Mouse (Mus musculus) retina, postnatal 1 day (tissue): Measurements from ENCODE around the gene Egfl8.

Experiments used
- DNase-seq: peaks from one replicate; pipeline ENCODE4 v3.0.0-alpha.2; 2012

The Egfl8 gene

DNA sequence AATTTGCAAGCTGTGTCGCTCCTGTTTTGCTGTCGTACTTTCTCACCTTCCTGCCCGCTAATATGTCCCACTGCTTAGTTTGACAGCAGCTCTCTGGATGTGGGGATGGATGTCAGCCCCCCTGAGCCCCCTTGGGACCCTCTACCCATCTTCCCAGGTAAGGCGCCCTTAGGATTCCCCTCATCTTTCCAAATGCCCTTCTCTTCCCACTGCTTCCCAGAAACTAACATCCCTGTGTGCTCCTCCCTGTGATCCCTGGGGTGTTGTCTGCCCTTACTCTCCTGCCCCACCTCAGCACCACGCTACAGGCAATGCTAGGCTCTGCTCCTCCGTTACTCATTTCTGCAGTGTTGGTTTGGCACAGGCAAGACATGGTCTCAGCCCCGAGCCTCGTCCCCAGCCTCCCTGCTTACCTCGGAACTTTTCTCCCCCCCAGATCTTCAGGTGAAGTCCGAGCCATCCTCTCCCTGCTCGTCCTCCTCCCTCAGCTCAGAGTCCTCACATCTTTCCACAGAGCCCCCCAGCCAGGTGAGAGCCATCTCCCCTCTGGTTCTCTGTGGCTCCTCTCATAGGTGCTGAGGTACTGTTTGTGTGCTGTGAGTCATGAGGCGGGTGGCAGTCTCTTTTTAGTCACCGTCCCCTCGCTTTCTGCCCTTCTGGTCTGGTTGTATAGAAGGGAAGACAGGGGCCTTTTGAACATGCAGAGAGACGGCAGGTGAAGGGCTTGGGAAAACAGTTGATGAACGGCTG, 32.5 kb upstream of the Egfl8 start:
- no peak for DNase-seq

DNA sequence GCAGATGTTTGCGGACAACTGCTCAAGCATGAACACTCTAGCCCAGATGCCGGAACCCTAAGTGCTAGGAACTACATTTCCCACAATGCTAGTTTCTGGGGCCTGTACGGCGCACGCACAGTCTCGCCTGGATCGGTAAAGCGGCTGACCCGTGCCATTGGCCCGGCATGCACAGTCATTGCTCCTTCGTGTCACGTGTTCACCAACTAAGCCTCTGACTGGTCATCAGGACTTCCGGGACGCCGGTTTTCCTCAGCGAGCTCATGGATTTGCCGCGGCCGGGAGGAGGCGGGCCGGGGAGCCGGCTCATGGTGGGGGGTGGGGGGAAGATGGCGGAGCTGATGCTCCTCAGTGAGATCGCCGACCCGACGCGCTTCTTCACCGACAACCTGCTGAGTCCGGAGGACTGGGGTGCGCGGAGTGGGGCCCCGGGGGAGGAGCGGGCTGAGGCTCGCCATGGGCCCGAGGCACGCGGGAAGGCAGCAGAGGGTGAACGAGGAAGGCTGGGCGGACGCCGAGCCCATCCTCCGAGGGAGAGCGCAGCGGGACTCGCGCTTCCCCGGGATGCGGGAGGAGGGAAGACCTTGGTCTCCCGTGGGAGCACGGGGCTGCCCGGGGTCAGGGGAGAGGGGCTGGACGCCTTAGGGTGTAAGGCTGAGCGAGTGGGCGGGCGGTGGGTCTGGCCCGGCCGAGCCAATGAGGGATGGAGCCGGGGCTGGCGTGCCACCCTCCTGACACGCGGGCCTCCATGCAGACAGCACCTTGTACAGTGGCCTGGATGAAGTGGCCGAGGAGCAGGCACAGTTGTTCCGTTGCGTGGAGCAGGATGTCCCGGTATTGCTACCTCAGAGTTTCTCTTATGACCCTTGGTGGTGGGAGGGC, 31.4 kb upstream of the Egfl8 start, which contains the start of gene Atf6b:
Atf6b (plus strand) TSS at position 241 of the 882 bp plus-strand sequence.
- DNase-seq: peak; percentile 99

DNA sequence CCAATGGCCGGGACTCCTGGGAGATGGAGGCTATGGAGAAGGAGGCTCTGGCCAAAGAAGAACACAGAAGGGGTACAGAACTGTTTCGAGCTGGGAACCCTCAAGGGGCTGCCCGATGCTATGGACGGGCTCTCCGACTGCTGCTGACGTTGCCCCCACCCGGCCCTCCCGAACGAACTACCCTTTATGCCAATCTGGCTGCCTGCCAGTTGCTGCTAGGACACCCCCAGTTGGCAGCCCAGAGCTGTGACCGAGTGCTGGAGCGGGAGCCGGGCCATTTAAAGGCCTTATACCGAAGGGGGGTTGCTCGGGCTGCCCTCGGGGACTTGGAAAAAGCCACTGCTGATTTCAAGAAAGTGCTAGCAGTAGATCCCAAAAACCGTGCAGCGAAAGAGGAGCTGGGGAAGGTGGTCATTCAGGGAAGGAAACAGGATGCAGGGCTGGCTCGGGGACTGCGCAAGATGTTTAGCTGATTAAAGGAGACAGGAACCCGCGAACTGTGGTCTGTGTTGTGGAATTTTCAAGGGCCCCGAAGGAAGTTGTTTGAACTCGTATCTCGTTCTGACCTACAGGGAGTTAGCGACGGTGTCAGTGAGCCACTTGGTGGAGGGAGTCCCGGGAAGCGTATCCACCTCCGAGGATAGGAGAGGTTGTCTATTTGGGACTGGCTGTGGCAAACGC, 30.2 kb upstream of the Egfl8 start:
- no peak for DNase-seq

DNA sequence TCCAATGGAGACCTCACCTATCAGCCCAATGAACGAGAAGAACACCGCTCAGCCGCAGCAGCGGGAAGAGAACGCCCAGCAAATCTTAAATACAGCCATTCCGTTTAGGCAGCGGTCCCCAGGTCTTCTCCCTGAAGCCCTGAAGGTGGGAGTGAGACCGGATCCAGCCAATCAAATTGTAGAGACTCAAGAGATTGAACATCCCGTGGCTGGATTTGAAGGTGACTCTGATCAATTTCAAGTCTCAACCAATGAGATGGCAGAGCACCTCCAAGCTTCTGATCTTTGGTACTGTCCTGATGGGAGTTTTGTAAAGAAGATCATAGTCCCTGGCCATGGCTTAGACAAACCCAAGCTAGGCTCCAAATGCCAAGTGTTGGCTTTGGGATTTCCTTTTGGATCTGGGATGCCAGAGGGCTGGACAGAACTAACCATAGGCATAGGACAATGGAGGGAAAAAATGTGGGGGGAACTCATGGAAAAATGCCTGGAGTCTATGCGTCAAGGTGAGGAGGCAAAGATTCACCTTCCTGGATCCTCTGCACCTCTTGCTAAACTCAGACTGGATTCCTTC, 29.6 kb upstream of the Egfl8 start:
- DNase-seq: no peak

DNA sequence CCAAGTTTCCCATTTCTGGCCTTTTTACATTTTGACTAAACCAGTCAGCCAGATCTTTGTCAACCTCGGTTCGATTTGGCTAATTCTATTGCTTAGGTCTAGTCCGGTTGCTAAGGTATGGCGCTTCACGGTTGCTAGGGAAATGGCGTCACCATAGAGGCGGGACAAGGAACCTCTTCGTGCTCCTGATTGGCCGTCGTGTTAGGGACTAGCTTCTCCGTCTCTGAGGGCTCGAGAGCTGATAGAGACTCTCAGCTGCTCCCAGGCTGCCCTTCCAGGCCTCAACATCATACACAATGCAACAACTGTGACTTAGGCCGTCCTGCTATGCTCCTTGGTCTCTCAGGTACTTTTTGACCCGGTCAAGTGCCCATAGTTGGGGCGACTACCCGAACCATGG, 28.8 kb upstream of the Egfl8 start, which contains the start of gene Fkbpl:
Fkbpl (plus strand) TSS at position 157 of the 400 bp plus-strand sequence.
- DNase-seq: peak; percentile 98

DNA sequence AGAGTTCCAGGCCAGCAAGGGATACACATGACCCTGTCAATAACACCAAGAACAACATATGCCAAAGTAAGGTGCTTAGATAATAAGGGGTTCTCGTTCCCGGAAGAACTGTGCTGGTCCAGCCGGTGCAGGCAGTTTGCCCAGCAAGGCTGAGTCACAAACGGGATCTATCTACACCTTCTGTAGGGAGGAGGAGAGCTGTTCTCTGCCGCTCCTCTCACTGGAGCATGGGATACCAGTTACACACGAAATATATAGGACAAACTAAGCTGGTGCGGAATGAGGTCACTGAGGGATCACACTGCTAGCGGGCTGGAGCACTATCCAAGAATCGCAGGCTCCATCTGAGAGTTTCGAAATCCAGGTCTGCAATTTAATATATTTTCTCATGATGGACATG, 28.2 kb upstream of the Egfl8 start:
- DNase-seq: no peak

DNA sequence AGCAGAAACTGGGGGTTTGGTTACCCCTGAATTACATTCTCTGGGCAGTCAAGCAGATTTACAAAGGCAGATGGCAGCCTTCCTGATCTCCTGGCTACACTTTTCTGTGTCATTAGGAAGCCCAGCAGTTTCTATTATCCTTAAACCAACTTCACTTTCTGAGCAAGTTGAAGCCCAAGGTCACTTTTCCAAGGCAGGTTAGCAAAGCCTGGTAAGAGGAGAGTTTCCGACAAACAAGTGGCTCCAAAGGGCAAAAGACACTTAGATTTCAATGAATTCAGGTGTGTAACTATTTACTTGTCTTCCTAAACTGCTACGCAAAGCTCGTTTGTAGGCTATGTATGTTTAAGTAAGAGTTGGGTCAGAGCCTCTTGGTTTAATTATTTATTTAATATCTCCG, 27.6 kb upstream of the Egfl8 start:
- DNase-seq: no peak

DNA sequence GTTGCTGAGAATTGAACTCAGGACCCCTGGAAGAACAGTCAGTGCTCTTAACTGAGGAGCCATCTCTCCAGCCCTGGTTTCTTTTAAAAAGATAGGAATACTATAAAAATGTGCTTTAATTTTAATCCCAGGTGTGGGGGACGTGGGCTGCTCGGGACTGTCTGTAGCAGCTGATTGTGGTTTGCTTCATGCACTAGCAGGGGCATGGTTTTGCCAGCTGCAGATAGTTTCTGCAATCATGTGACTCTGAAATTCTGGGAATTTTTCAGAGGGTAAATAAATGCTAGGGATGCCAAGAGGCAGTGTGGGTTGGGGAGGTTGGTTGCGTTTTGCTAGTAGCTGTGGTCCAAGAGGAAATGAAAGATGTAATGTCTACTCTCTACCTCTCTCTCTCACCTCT, 26.2 kb upstream of the Egfl8 start:
- no peak for DNase-seq

DNA sequence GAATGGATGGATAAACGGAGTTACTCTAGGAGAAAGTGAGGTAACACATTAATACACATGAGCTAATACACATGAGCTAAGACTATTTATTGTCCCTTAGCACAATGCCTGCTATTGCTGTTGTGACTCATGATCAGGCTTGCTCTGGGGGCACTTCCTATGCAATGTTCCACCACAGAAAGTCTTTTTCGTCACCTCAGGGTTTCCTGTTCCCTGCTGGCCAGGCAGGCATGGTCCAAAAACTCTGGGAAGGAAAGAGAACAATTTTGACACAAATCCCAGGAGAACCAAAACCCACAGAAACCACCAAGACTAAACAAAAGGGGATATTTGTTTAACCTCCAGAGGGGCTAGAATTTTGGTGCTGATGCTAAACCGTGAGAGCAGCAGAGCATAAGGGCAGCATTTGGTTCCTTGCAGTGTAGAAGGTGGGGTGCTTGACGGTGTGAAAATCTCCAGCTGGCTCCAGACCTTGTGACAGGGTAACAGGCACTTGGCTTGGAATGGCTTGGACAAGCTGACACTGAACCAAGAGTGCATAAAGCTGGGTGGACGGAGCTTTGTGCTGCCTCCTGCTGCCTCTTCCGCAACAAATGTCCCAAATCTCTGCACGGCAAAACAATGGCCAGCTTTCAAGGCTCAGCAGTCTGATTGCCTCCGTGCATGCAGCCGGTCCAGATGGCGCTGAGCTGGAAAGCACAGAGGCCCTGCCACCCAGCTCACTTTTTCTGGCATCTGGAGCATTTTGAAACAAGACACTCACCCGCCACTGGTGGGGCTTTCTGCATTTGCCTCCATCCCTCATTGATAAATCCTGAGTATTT, 25.2 kb upstream of the Egfl8 start:
- peak; percentile 88 for DNase-seq

DNA sequence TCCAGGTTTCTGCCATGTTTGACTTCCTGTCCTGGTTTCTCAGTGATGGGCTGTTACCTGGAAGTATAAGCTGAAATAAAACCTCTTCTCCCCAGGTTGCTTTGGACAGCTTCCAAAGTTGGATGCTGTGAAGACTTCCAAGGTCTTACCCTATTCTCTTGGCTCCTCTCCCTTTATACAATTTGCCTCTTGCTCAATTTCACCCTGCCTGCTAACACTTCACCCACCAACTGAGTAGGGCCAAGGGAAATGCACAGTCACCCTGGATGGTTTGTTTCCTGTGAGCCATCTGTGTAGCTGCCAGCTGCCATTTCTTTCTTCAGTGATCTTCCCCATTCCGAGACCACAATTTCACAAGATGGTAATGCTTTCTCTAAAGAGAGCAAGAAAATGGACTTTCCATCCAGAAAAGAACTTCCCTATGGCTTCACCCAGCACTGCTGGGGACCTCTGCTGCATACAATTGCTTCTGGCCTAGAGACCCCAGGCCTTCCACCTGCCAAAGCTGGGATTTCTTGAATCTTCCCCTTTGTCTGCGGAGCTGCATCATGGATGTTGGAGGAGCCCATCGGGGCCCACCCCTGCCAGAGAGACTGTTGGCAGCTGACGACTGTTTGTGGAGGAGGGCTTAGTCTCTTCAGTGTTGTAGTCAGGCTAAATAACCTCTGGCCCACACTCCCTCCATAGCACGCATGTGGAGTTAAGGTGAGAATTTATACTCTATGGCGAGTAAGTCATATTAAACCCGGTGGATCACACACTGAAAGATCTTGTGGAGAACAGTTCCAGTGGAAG, 23.9 kb upstream of the Egfl8 start:
- DNase-seq: no peak

DNA sequence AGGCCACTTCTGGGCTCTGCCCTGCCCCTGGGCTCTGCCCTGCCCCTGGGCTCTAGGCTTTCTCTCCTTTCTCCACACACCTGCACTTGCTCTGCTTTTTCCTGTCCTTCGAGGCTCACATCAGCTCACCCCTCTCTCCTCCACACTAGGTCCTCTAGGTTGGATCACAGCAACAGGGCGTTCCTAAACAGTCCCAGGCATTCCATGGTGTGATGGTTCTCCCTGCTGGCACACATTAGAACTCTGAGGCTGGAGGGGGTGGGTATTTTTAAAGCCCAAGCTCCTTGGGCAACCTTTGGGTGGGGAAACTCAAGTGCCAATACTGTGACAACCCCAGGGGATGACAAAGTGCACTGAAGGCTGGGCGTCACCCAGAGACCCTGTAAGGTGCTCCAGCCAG, 21.7 kb upstream of the Egfl8 start:
- no peak for DNase-seq

DNA sequence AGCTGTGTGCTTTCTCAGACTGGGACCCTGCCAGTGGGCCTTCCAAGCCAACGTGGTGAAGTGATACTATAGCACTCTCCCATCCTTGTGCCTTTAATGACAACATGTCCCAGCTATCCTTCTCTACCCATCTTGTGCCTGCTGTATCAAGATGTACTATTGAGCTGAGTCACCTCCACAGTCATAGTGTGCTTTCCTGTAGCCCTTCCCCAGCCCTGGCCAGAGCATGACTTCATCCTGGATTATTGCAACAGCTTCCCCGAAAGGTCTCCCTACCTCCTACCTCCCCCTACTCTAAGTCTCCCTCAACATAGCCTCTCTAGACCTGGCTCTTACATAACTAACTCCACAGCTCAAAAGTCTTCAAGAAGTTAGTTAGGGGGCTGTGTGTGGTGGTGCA, 19.9 kb upstream of the Egfl8 start:
- DNase-seq: no peak

DNA sequence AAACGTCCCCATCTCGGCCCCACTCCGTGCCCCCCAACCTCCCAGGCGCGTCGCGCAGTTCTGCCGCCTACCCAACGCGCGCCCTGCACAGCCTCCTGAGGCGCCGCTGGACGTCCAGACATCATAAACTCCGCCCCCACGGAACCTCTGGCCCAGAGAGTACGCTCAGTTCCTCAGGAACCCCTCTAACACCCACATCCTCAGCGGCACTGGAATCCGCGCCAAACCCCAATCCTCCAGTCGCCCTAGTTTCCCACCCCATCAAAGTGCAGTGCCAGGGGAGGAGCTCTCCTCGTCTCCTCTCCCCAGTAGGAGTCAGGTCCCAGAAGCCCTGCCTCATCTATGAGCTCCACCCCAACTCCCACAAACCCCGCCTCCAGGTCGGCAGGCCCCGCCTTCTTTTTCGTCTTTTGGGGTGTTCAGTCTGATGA, 16.5 kb upstream of the Egfl8 start:
- peak; percentile 83 for DNase-seq

DNA sequence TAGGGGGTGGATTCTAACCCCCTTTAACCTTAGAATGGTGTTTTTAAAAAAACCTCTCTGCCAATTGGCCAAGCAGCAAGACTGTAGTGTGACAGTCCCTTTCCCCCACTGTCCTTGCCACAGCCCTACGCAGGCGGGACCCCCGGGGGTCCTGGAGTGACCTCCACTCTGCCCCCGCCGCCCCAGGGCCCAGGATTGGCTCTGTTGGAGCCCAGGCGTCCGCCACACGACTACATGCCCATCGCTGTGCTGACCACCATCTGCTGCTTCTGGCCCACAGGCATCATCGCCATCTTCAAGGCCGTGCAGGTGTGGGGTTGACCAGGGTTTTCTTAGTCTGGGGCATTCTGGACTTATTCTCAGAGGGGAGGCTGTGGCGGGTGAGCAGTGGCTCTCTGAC, 15.9 kb upstream of the Egfl8 start:
- DNase-seq: no peak

DNA sequence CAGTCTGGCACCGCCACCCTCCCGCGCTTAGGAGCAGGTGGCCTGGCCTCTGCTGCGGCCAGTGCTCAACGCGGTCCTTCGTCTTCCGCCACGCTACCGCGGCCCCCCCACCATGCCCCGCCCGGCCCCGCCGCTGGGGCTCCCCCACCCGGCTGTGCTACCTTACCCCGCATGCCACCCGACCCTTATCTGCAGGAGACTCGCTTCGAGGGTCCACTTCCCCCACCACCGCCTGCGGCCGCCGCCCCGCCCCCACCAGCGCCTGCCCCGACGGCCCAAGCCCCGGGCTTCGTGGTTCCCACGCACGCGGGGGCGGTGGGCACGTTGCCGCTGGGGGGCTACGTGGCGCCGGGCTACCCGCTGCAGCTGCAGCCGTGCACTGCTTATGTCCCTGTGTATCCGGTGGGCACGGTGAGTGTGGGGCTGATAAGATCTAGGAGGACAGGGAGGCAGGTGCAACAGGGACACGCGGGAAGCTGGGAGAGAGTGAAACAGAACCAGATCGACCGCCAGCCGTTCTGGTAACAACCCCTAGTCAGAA, 15.1 kb upstream of the Egfl8 start:
- peak; percentile 52 for DNase-seq

DNA sequence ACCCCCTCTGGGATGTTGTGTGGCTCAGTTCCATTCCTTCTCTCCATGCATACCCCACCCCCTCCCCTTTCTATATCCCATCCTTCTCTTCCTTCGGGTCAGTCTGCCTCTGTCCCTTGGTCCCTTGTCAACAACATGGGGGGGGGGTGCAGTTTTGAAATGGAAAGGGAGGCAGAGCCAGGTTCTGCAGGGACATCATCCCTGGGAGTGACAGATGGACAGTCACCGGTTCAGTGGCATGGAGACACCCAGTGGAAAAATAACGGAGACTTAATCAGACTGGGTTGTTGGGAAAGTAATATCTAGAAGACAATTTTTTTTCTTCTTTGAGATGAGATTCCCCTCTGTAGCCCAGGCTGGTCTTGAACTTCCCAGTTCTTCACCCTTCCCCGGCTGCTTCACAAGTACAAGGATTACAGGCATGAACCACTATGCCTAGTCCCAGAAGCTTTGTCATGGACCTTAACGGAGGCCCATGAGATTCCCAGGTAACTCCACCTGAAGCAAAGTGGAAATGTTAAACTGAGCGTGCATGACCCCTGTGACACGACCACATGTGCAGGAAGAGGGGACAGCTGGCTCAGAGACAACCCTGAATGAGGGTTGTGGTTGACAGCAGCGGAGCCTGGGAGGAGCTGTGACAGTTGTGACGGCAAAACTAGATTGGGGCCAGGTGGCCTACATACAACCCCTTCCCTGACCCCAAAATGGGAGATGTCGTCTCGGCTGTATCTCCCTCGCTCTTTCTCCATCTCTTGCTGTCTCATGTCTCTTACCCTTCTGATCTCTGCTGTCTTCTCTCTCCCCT, 14.2 kb upstream of the Egfl8 start:
- DNase-seq: no peak

DNA sequence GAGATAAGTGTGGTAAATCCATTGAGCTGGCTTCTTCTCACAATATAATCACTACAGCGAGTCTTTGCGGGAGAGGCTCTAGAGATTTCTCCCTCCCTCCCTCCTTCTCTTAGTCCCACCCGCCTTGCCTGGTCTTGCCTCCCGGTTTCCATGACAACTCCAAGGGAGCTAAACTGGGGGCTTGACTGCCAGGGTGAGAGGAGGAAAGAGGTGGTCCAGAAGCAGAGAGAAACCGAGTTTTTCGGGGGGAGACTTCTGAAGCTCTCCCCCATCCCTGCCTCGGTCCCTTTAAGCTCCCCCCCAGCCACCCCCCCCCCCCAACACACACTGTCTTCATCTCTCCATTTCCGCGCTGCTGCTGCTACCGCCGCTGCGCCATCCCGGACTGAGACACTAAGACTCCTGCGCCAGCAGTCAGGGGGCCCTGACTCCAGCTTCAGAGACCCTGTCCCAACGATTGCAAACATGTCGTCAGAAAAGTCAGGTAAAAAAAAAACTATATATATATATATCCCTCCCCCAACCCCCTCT, 13.5 kb upstream of the Egfl8 start, which contains the start of gene Prrt1:
Prrt1 (plus strand) TSS at position 313 of the 531 bp plus-strand sequence.
- DNase-seq: peak; percentile 64

DNA sequence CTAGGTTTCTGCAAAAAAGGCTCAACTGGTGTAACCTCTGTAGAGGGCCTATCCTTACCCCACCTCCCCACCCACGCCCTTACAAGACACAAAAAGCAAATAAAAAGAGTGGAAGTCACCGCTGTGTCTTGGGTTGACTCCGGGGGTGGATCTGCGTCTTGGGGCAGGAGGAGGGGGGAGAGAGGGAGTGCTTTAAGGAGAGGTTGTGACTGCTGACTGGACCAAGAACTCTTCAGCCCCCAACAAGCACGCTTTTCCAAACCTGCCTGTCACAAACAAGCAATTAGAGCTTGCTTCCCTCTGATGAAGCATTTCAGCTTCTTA, 12.8 kb upstream of the Egfl8 start:
- DNase-seq: no peak

DNA sequence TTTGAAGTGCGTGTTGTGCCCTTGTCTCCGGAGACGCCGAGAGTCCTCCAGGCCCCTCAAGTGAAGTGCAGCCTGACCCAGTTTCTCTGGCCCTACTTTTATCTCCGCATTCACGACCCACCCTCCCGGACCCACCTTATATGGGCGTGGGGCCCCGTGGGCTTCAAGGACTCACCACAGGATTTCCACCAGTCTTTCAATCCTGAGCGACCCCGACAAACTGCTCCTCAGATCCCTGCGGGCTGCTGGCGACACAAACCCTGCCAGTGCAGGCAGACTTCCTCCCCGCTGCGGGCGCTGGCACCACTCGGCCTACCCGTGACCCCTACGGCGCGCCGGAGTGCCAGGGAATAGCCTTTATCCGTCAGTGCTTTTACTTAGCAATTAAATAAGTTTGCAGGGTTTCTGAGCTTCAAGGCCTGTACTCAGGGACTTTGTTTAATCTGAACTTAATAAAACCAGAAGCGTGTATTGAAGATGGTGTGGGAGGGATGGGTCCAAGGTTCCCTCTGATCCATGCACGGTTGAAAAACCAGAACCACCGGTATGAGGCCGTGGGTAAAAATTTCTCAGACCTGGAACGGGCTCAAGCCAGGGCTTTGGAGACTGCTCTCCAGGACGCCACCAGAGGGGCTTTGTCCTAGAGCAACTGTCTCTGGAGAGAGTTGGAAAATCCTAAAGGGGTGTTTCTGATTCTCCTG, 12.3 kb upstream of the Egfl8 start, which contains the start of gene Ppt2:
Ppt2 (minus strand) TSS at position 568 of the 701 bp plus-strand sequence.
- no peak for DNase-seq
